Mouse (Mus musculus) olfactory bulb, adult 2 months (tissue): ENCODE results near the gene E330017A01Rik.

ENCODE experiments used
- CTCF ChIP-seq: fragments of 200-500 bp; IDR thresholded peaks from 2 replicates; pipeline ENCODE4 v1.5.1; 2012; ENCODE audit warnings: low read depth, mild to moderate bottlenecking, low read length, moderate library complexity; ENCODE audit not compliant: insufficient read depth
- POLR2A ChIP-seq: fragments of 200-500 bp; IDR thresholded peaks from 2 replicates; pipeline ENCODE4 v1.6.1; 2012; ENCODE audit warnings: mild to moderate bottlenecking, low read depth, low read length, moderate library complexity; ENCODE audit not compliant: insufficient read depth

DNA sequence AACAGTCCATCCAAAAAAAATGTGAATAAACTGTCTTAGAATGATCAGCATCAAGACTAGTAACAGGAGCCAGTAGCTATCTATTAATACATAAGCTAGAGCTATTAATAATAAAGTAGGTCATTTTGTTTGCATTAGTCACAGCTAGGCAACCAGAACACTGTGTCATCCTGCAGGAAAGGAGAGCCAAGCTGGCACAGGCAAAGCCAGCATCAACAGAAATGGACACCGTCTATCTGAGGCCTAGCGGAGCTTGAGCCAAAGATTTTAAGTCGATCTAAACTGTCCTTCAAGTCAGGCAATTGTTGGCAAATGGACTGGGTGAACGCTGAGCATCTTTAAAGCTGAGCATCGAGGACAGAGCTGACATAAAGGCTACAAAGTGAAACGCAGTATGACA is 37.7 kb downstream of the E330017A01Rik start:
- TF ChIP-seq CTCF: no peak
- no peak for TF ChIP-seq POLR2A
